Mouse (Mus musculus) liver, adult 2 months (tissue): ENCODE data around the gene Lrrtm1.

ENCODE experiments used
- CTCF ChIP-seq: fragments of 200-500 bp; IDR thresholded peaks from 2 replicates; pipeline ENCODE4 v1.5.1; 2011; ENCODE audit warnings: low read depth, low read length, control low read depth
- POLR2A ChIP-seq: fragments of 200-500 bp; IDR thresholded peaks from 2 replicates; pipeline ENCODE4 v1.6.1; 2011; ENCODE audit warnings: low read length, control low read depth; ENCODE audit not compliant: insufficient read depth; ENCODE audit errors: extremely low read depth

GRCm38 (mm10) chr6:77286317-77286716 lies 43.8 kb downstream of the Lrrtm1 start:
- TF ChIP-seq POLR2A: no peak
- TF ChIP-seq CTCF: no peak
